Comparison of ENCODE assay signal across 8 mouse cellular contexts in genomic region chr9:40414904-40415766, GRCm38 (mm10).
DNase-seq lines count a peak whose midpoint lies in the region; ATAC-seq and TF ChIP-seq lines count a peak whose summit lies in the region.

No protein-coding gene starts in this region.

- H3K36me3 ChIP-seq in hindbrain, embryonic 16.5 days (ENCODE audit: control insufficient read depth, insufficient read depth, low read length), result no peaks in the 10 kb centered on the region

- peak overlapping the region; percentile 92 for H3K4me2 ChIP-seq in hindbrain, embryonic 16.5 days (ENCODE audit: low read length)

- H3K4me3 ChIP-seq in gastrocnemius, adult 2 months, result peak overlapping the region; percentile 90
- H3K4me3 ChIP-seq in hindbrain, embryonic 16.5 days (ENCODE audit: low read length), result peak overlapping the region; percentile 53

- ATAC-seq in frontal cortex, adult (ENCODE audit: low TSS enrichment), result peak; percentile 78
- peak; percentile 65 for ATAC-seq in hindbrain, embryonic 16.5 days

- WGBS in hindbrain, embryonic 16.5 days, result 30% methylated on average over 18 of the region's 18 CpGs

- peak overlapping the region; percentile 70 for H3K9ac ChIP-seq in hindbrain, embryonic 16.5 days (ENCODE audit: low read depth, low read length)

- H3K27me3 ChIP-seq in hindbrain, embryonic 16.5 days (replicated peaks; ENCODE audit: control insufficient read depth, insufficient read depth, low read length), result no peaks in the 10 kb centered on the region

- TF ChIP-seq CTCF in gastrocnemius, adult 2 months (IDR thresholded peaks at IDR 0.05), result peak; percentile 77

- peaks cover 3% of the 10 kb centered on the region; the same call in 1 of the 2 replicates for H3K4me1 ChIP-seq in hindbrain, embryonic 16.5 days (ENCODE audit: control insufficient read depth, insufficient read depth, low read depth, low read length)

- H3K27ac ChIP-seq in gastrocnemius, adult 2 months, result peak overlapping the region; percentile 80
- H3K27ac ChIP-seq in hindbrain, embryonic 16.5 days (ENCODE audit: low read depth, low read length), result peak overlapping the region; percentile 71

- H3K9me3 ChIP-seq in hindbrain, embryonic 16.5 days (ENCODE audit: control insufficient read depth, low read length), result no peaks in the 10 kb centered on the region

- intact Hi-C loops in gastrocnemius, adult 2 months (cut with DNase I), result loop anchor here (1.0 to 10.0 kb wide), 4 partner anchors 42 to 340 kb away; no protein-coding TSS in a partner anchor
- intact Hi-C loops in gastrocnemius, postnatal 36 days (cut with DNase I), result loop anchor here (2.0 to 10.0 kb wide), 2 partner anchors 168 to 330 kb away; no protein-coding TSS in a partner anchor

- peak; percentile 30 for DNase-seq in gastrocnemius, adult 2 months
- no peak for DNase-seq in gastrocnemius, postnatal 36 days
- DNase-seq in cerebellum, postnatal 10 days, result peak; percentile 80 to 93
- peak; percentile 81 for DNase-seq in left cerebral cortex, adult 11 months (ENCODE audit: low spot score)
- peak; percentile 92 for DNase-seq in lung, postnatal 36 days
- peak; percentile 72 to 74 for DNase-seq in right cerebral cortex, postnatal 10 days (ENCODE audit: low spot score in 2 of 2)

Comparison
In these comparisons a context has a peak if more than half of its experiments do, and no peak if none do; other contexts are left out.
1. DNase-seq: peak in gastrocnemius, adult 2 months (single experiment), cerebellum, postnatal 10 days (2 of 2), left cerebral cortex, adult 11 months (single experiment), lung, postnatal 36 days (single experiment) and right cerebral cortex, postnatal 10 days (2 of 2); none in gastrocnemius, postnatal 36 days (0 of 2).